ENCODE assay signal across 9 mouse cellular contexts in the genomic region with DNA sequence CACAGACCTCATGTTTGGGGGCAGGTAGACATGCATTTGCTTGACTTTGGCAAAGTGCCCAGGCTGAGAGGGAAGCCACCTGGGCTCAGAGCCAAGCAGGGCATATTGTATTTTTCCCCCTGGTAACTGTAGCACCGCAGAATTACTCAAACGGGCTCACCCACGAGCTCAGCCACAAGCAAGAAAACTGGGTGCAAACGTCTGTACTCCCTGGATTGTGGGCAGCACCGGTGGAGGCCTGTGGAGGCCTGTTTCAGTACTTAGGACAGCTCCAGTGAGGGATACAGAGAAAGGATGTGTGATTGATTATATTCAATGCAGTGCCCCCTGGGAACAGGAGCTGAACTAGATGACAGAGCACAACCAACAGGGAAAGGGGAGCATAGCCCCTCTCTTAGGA.
DNase-seq lines count a peak whose midpoint lies in the region; ATAC-seq and TF ChIP-seq lines count a peak whose summit lies in the region.
"Had no signal": no experiment of that assay in that cellular context is flagged by ENCODE, and none has a peak within 500 bp of the region (broad histone marks: within the 10 kb centered on the region; RNA-seq: fewer than 3 reads in every experiment).

No protein-coding gene starts in this region.

- no peak overlapping the region for H3K9ac ChIP-seq in heart, adult 2 months (ENCODE audit: low read depth, low read length)
- H3K9ac ChIP-seq in hindbrain, embryonic 16.5 days (ENCODE audit: low read depth, low read length) = no peak overlapping the region

- H3K4me1 ChIP-seq in heart, adult 2 months (ENCODE audit: control insufficient read depth, insufficient read depth, low read length) = no peaks in the 10 kb centered on the region
- H3K4me1 ChIP-seq in hindbrain, embryonic 16.5 days (ENCODE audit: control insufficient read depth, insufficient read depth, low read depth, low read length) = peaks cover 4% of the 10 kb centered on the region

- no peak overlapping the region for H3K4me3 ChIP-seq in heart, adult 2 months
- H3K4me3 ChIP-seq in hindbrain, embryonic 16.5 days (ENCODE audit: low read length) = no peak overlapping the region
- H3K4me3 ChIP-seq in gastrocnemius, adult 2 months = no peak overlapping the region

- no peak overlapping the region for H3K4me2 ChIP-seq in hindbrain, embryonic 16.5 days (ENCODE audit: low read length)

- no peaks in the 10 kb centered on the region for H3K27me3 ChIP-seq in heart, adult 2 months (ENCODE audit: control insufficient read depth, insufficient read depth, low read length)
- no peaks in the 10 kb centered on the region for H3K27me3 ChIP-seq in hindbrain, embryonic 16.5 days (replicated peaks; ENCODE audit: control insufficient read depth, insufficient read depth, low read length)

- H3K27ac ChIP-seq in heart, adult 2 months = no peak overlapping the region
- H3K27ac ChIP-seq in hindbrain, embryonic 16.5 days (ENCODE audit: low read depth, low read length) = no peak overlapping the region
- no peak overlapping the region for H3K27ac ChIP-seq in gastrocnemius, adult 2 months

- ATAC-seq in hindbrain, embryonic 16.5 days = peak; percentile 68

- H3K36me3 ChIP-seq in heart, adult 2 months (ENCODE audit: control insufficient read depth, insufficient read depth, low read length) = no peaks in the 10 kb centered on the region
- no peaks in the 10 kb centered on the region for H3K36me3 ChIP-seq in hindbrain, embryonic 16.5 days (ENCODE audit: control insufficient read depth, insufficient read depth, low read length)
- H3K36me3 ChIP-seq: G1E had no signal

- no peaks in the 10 kb centered on the region for H3K9me3 ChIP-seq in hindbrain, embryonic 16.5 days (ENCODE audit: control insufficient read depth, low read length)

- 7% methylated on average over 5 of the region's 5 CpGs for WGBS in heart, adult 2 months
- WGBS in hindbrain, embryonic 16.5 days = 13% methylated on average over 5 of the region's 5 CpGs

- TF ChIP-seq EP300 in heart, adult 2 months (IDR thresholded peaks at IDR 0.05; ENCODE audit: insufficient read depth, low read depth, low read length) = no peak

- no peak for TF ChIP-seq POLR2A in heart, adult 2 months (IDR thresholded peaks at IDR 0.05; ENCODE audit: insufficient read depth, low read depth, low read length)

- no peak for TF ChIP-seq CTCF in heart, adult 2 months (IDR thresholded peaks at IDR 0.05)
- no peak for TF ChIP-seq CTCF in gastrocnemius, adult 2 months (IDR thresholded peaks at IDR 0.05)

- intact Hi-C loops in heart, postnatal 10 days (cut with DNase I) = no loop called here
- intact Hi-C loops in heart, adult 2 months (cut with DNase I) = no loop called here
- intact Hi-C loops in heart, postnatal 25 days (cut with DNase I) = no loop called here
- intact Hi-C loops in gastrocnemius, adult 2 months (cut with DNase I) = no loop called here

- no peaks in the 10 kb centered on the region for H3K79me2 ChIP-seq in heart, adult 2 months (replicated peaks; ENCODE audit: control insufficient read depth, insufficient read depth, low read length)

- DNase-seq in heart, postnatal 10 days = peak; percentile 6 to 35
- no peak for DNase-seq in heart, adult 2 months
- peak; percentile 13 to 28 for DNase-seq in adrenal gland, postnatal 36 days
- peak; percentile 44 to 63 for DNase-seq in layer of hippocampus, postnatal 36 days
- DNase-seq in right cerebral cortex, adult 2 months (ENCODE audit: low spot score in 2 of 2) = peak; percentile 65 to 71
- DNase-seq in heart, postnatal 25 days (ENCODE audit: low spot score) = no peak
- DNase-seq in gastrocnemius, adult 2 months = no peak

Comparison
In these comparisons a context has a peak if more than half of its experiments do, and no peak if none do; other contexts are left out.
1. DNase-seq: peak in heart, postnatal 10 days (2 of 2), adrenal gland, postnatal 36 days (2 of 2), layer of hippocampus, postnatal 36 days (2 of 2) and right cerebral cortex, adult 2 months (2 of 2); none in heart, adult 2 months (0 of 2), heart, postnatal 25 days (single experiment) and gastrocnemius, adult 2 months (single experiment).